Mouse (Mus musculus) stomach, postnatal 0 days (tissue): ENCODE data around the gene Ddi2.
A peak's percentile ranks its signal among the peaks of the same experiment; 100 is the strongest.

Experiments
- CTCF ChIP-seq: IDR thresholded peaks from 2 replicates; pipeline ENCODE4 v1.5.1; 2016; ENCODE audit warnings: antibody characterized with exemption, low read depth, mild to moderate bottlenecking, moderate library complexity
- EP300 ChIP-seq: optimal IDR thresholded peaks from 2 replicates; pipeline ENCODE3; 2016; ENCODE audit warnings: antibody characterized with exemption

GRCm38 (mm10) chr4:141669898-141670712, 53.1 kb downstream of the Ddi2 start:
- TF ChIP-seq CTCF, result no peak
- TF ChIP-seq EP300, result peak; percentile 21
